Comparison of ENCODE assay signal across 9 mouse cellular contexts in the genomic region with DNA sequence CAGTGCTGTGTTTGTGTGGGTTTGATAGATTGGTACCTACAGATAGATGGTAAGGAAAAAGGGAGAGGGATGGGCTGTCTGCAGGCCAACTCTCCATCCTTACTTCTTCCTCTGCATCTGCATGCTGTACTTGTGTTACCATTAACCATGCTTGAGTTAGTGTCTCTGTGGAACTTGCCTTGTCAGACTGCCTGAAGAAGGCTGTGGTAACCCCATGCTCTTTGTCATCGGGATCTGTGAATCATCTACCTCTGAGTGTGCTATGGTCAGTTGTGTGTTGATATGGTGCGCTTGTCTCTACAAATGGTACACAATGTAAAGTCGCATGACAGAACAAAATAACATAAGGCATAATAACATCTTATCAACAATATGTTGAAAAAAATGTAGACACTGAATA.
"Had no signal": no experiment of that assay in that cellular context is flagged by ENCODE, and none has a peak within 500 bp of the region (broad histone marks: within the 10 kb centered on the region; RNA-seq: fewer than 3 reads in every experiment).

No protein-coding gene starts in this region.

- DNase-seq: layer of hippocampus, postnatal 36 days; liver, embryonic 13.5 days; lung, adult 2 months; lung, postnatal 14 days; lung, postnatal 4 days; midbrain, embryonic 14.5 days; right cerebral cortex, postnatal 25 days; spleen, adult 18-20 months; thymus, postnatal 25 days had no signal
